Mouse (Mus musculus) ES-E14 (cell line): ENCODE data around the gene Necab2. TPM values are rescaled to one million over a fixed set of nuclear protein-coding genes. Genes with fewer than 3 reads are reported as not detected.
A peak's percentile ranks its signal among the peaks of the same experiment; 100 is the strongest.

Source experiments
- DNase-seq: peaks from one replicate; pipeline ENCODE4 v3.0.0-alpha.2; 2013; ENCODE audit warnings: low read depth, low spot score
- H3K27ac ChIP-seq: 2 replicates; pipeline ENCODE4 v1.5.1; 2012; ENCODE audit warnings: low read depth, mild to moderate bottlenecking, low read length, moderate library complexity, mixed read lengths; ENCODE audit not compliant: poor library complexity, insufficient read depth, severe bottlenecking
- H3K36me3 ChIP-seq: 2 replicates; pipeline ENCODE4 v1.6.1; 2012; ENCODE audit warnings: mild to moderate bottlenecking, low read length, moderate library complexity, mixed read lengths; ENCODE audit not compliant: control insufficient read depth, poor library complexity, insufficient read depth, severe bottlenecking
- H3K4me1 ChIP-seq, 2 experiments: fragments of 150-350 bp in 1 of 2; sonication (generic) in 1 of 2; 2 replicates each; pipeline ENCODE4 v1.6.1; 2012; ENCODE audit warnings: low read length in 2 of 2, mild to moderate bottlenecking in 1 of 2, mixed read lengths in 1 of 2; ENCODE audit not compliant: control insufficient read depth in 2 of 2, insufficient read depth in 2 of 2, poor library complexity in 1 of 2
- H3K4me3 ChIP-seq, 2 experiments: fragments of 150-350 bp in 1 of 2; sonication (generic) in 1 of 2; 2 replicates each; pipeline ENCODE4 v1.5.1; 2012; ENCODE audit warnings: low read length in 2 of 2, low read depth in 1 of 2, mild to moderate bottlenecking in 1 of 2, mixed read lengths in 1 of 2; ENCODE audit not compliant: insufficient read depth in 1 of 2, poor library complexity in 1 of 2, severe bottlenecking in 1 of 2
- H3K9ac ChIP-seq: 2 replicates; pipeline ENCODE4 v1.6.1; 2012; ENCODE audit warnings: low read depth, mild to moderate bottlenecking, low read length, mixed read lengths; ENCODE audit not compliant: poor library complexity, insufficient read depth, severe bottlenecking
- H3K9me3 ChIP-seq: fragments of 150-350 bp; sonication (generic); 2 replicates; pipeline ENCODE4 v1.6.1; 2012; ENCODE audit warnings: low read depth, mild to moderate bottlenecking, low read length; ENCODE audit not compliant: control insufficient read depth, insufficient read depth
- CHD2 ChIP-seq: IDR thresholded peaks from 2 replicates; pipeline ENCODE4 v1.6.1; 2014; ENCODE audit warnings: mild to moderate bottlenecking, low read depth, low read length, inconsistent platforms
- HCFC1 ChIP-seq: IDR thresholded peaks from 2 replicates; pipeline ENCODE4 v1.6.1; 2012; ENCODE audit warnings: low read length, inconsistent platforms, borderline replicate concordance; ENCODE audit not compliant: insufficient read depth
- MAFK ChIP-seq: IDR thresholded peaks from 2 replicates; pipeline ENCODE4 v1.6.1; 2014; ENCODE audit warnings: mild to moderate bottlenecking, low read depth, low read length, inconsistent platforms; ENCODE audit not compliant: insufficient read depth
- ZC3H11A ChIP-seq: IDR thresholded peaks from 2 replicates; pipeline ENCODE4 v1.6.1; 2012; ENCODE audit warnings: low read depth, mild to moderate bottlenecking, inconsistent platforms, low read length, borderline replicate concordance
- ZNF384 ChIP-seq: IDR thresholded peaks from 2 replicates; pipeline ENCODE4 v1.6.1; 2012; ENCODE audit warnings: low read depth, low read length, inconsistent platforms
- in situ Hi-C, 2 experiments: fragments of 600-800 bp; cut with MboI; formaldehyde crosslinking; loops; one replicate each; pipeline ENCODE4 v1.15.1; 2025; ENCODE audit warnings: low sequenced_read_pairs in 2 of 2, inconsistent platforms in 1 of 2; ENCODE audit not compliant: unreplicated experiment in 2 of 2
- total RNA-seq: library from RNA; depleted of rRNA; stranded (reverse); fragments of 300-350 nt; gene quantifications from 2 replicates; pipeline ENCODE4 v1.2.3, GENCODE M21; 2012

Necab2 gene
- total RNA-seq, 1 experiment, result 8.5 TPM

DNA sequence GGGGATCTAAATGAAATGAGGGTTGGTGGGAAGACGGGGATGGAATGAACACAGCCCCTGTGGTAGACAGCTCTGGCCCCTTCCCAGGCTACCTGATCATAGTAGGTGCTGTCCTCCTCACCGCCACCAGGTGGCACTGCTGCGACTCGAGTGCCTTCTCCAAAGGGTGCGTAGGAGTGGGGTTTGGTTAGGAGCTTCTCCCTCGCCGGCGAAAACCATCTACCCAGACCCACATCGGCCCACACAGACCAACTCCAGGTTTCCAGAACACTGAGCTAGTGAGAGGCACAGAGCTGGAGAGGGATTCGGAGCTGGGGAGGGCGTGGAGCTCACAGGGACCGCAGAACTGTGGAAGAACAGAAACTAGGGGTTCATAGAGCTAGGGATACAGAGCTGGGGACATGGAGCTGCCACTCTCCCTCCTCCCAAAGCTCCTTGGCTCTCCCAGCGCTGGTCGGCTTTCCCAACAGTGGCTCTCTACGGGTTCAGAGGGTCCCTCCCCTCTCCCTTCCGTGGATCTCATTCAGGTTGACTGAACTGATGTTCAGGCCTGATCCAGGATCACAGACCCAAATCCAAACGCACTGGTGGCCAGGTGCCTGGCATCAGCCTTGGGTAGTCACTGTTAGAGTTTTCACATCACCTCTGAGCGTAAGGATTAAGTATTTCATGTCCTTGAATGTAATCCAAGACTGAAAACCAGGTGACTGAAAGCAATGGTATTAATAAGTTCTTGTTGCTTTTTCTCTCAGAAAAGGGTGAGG, 33.6 kb upstream of the Necab2 start:
- peak overlapping the region; percentile 44; the same call in 1 of the 2 replicates for H3K9ac ChIP-seq
- peak; percentile 57; the same call in 1 of the 2 replicates for TF ChIP-seq ZC3H11A
- TF ChIP-seq MAFK, result no peak

DNA sequence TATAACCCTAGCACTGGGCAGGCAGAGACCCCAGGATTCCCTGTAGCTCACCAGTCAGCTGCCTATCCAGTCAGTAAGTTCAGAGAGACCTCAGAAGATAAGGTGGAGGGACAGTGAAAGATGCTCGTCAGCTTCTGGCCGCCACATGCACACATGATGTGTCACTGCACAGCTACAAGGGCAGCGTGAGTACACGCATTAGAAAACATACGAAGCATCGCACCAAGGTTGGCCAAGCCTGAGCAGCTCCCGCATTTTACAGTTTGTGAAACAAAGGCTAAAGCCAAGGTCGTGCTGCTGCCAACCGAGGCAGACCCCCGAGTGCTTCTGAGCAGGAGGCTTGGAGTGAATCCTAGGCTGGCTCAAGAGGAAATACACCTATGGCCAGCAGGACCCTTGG, 32.9 kb upstream of the Necab2 start:
- no peaks in the 10 kb centered on the region for H3K36me3 ChIP-seq
- H3K9me3 ChIP-seq, result no peaks in the 10 kb centered on the region
- TF ChIP-seq HCFC1 (no peak), ZNF384 (no peak), ZC3H11A (no peak), CHD2 (no peak), MAFK (no peak)
- 0 out of 4 replicates have a peak, but pooled peaks cover 0 to 2% of the 10 kb centered on the region in 2 experiments for H3K4me1 ChIP-seq
- no peak overlapping the region; the same call in 1 of the 2 replicates for H3K27ac ChIP-seq
- in situ Hi-C loops, result no loop called here
- no peak overlapping the region for H3K4me3 ChIP-seq
- DNase-seq, result no peak
- no peak overlapping the region for H3K9ac ChIP-seq

More for the DNA sequence above, 33.6 kb upstream of the Necab2 start:
- in situ Hi-C loops, result no loop called here
- Histone ChIP-seq H3K4me3 (peak overlapping the region in 1 of 2 experiments; percentile 41; a peak in 1 of 4 replicates), H3K4me1 (0 out of 4 replicates have a peak, but pooled peaks cover 0 to 2% of the 10 kb centered on the region in 2 experiments), H3K36me3 (no peaks in the 10 kb centered on the region; the same call in 1 of the 2 replicates), H3K9me3 (no peaks in the 10 kb centered on the region), H3K27ac (no peak overlapping the region)
- peak; percentile 74 for DNase-seq

DNA sequence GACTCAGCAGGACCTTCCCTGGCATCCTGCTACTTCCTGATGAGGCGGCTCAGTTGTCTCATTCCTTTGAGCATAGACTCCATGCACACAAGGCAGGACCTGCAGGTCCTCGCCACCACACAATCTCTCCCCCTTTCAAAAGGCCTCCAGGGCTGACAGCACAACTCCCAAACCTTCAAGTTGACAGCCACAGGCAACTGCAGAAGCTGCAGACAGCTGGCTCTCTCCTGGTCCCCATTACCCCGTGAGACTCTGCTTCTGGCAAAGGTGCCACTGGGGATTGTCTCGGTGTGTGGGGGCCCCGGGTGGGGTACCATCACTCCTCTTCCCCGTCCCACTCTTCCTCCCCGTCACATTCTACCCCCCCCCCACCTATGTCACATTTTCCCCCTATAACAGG, 26.2 kb upstream of the Necab2 start:
- in situ Hi-C loops, result no loop called here

DNA sequence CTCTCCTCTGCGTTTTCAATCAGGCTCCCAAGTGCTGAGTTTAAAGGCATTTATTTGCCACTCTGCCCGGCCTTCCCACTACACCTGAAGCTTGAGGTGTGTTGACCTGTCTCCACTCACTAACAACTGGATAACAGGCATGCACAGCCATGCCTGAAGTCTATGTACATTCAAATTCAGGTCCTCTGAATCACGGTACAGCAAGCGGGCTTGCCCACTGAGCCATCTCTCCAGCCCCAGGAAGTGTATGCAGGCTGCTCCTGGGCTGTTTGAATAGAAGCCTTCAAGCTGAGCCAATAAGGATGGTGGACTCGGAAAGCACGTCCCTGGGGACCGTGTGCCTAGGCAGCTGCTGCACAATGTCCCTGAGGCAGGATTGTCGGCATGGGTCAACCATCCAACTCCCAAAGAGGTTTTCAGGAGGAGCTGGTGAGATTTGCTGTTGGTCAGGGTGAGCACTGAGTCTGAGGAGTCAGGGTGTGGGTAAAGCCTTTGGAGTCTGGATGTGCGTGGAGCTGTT, 24.9 kb upstream of the Necab2 start:
- H3K4me3 ChIP-seq, result no peak overlapping the region
- H3K9me3 ChIP-seq, result no peaks in the 10 kb centered on the region
- no peak for TF ChIP-seq HCFC1
- H3K27ac ChIP-seq, result no peak overlapping the region
- no peak overlapping the region for H3K9ac ChIP-seq
- peaks cover 0 to 18% of the 10 kb centered on the region in 2 experiments; a peak in 1 of 4 replicates for H3K4me1 ChIP-seq
- in situ Hi-C loops, result no loop called here
- no peaks in the 10 kb centered on the region for H3K36me3 ChIP-seq
- DNase-seq, result no peak

More for the DNA sequence above, 26.2 kb upstream of the Necab2 start:
- no peak for TF ChIP-seq MAFK
- no peak for TF ChIP-seq ZNF384
- TF ChIP-seq CHD2, result no peak
- TF ChIP-seq ZC3H11A, result no peak
- no peak for TF ChIP-seq HCFC1
- DNase-seq, result no peak
- H3K4me3 ChIP-seq, result no peak overlapping the region
- no peaks in the 10 kb centered on the region for H3K9me3 ChIP-seq
- peaks cover 0 to 18% of the 10 kb centered on the region in 2 experiments; a peak in 1 of 4 replicates for H3K4me1 ChIP-seq
- H3K27ac ChIP-seq, result no peak overlapping the region
- no peak overlapping the region for H3K9ac ChIP-seq
- H3K36me3 ChIP-seq, result no peaks in the 10 kb centered on the region
